Mouse (Mus musculus) ES-Bruce4 (cell line): ENCODE data around the gene 1700001P01Rik.

Experiments used
- CTCF ChIP-seq: IDR thresholded peaks from one replicate; pipeline ENCODE4 v1.8.1; 2011; ENCODE audit warnings: low read depth, low read length
- POLR2A ChIP-seq: IDR thresholded peaks from one replicate; pipeline ENCODE4 v1.8.1; 2011; ENCODE audit warnings: low read length; ENCODE audit not compliant: insufficient read depth

DNA sequence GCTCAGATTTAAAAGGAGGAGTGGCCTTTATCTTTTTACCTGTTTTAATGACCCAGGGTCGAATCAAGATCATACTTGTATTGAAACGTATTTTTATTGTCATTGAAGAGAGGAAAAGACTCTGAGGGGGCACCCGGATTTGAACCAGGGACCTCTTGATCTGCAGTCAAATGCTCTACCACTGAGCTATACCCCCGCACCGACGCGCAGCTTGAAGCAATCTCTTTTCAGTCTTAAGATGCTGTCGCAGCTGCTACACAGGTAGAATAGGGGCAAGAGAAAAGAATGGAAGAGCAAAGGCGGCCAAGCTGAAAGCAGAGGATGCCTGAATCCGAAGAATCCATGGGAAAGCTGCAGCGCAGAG, 23.0 kb upstream of the 1700001P01Rik start, which contains the start of gene Lasp1:
- TF ChIP-seq CTCF (no peak), POLR2A (no peak)
